Mouse (Mus musculus) forebrain, embryonic 16.5 days (tissue): ENCODE measurements around the gene Crtap. TPM values are rescaled to one million over a fixed set of nuclear protein-coding genes. Genes with fewer than 3 reads are reported as not detected.

Experiments
- ATAC-seq: fragments of 200-750 bp; cut with Nextera tagmentation; 2 replicates; pipeline ENCODE4 v1.8.0; 2017; ENCODE audit warnings: mild to moderate bottlenecking, moderate library complexity
- H3K27ac ChIP-seq: fragments of 300-500 bp; sonication (generic); 2 replicates; pipeline ENCODE4 v1.5.1; 2014; ENCODE audit warnings: low read length, control low read depth
- H3K27me3 ChIP-seq: fragments of 300-500 bp; sonication (generic); replicated peaks from 2 replicates; pipeline ENCODE4 v1.6.1; 2014; ENCODE audit warnings: low read length; ENCODE audit not compliant: control insufficient read depth, insufficient read depth
- H3K36me3 ChIP-seq: fragments of 300-500 bp; sonication (generic); 2 replicates; pipeline ENCODE4 v1.6.1; 2014; ENCODE audit not compliant: control insufficient read depth, insufficient read depth
- H3K4me1 ChIP-seq: fragments of 300-500 bp; sonication (generic); replicated peaks from 2 replicates; pipeline ENCODE4 v1.6.1; 2014; ENCODE audit warnings: low read length; ENCODE audit not compliant: control insufficient read depth, insufficient read depth
- H3K4me2 ChIP-seq: fragments of 300-500 bp; sonication (generic); 2 replicates; pipeline ENCODE4 v1.6.1; 2014; ENCODE audit warnings: mild to moderate bottlenecking, low read length, control low read depth
- H3K4me3 ChIP-seq: fragments of 300-500 bp; sonication (generic); replicated peaks from 2 replicates; pipeline ENCODE4 v1.5.1; 2014; ENCODE audit warnings: mild to moderate bottlenecking, low read length, control low read depth
- H3K9ac ChIP-seq: fragments of 300-500 bp; sonication (generic); replicated peaks from 2 replicates; pipeline ENCODE4 v1.6.1; 2014; ENCODE audit warnings: low read depth, low read length, control low read depth
- H3K9me3 ChIP-seq: fragments of 300-500 bp; sonication (generic); 2 replicates; pipeline ENCODE4 v1.6.1; 2016; ENCODE audit warnings: low read length; ENCODE audit not compliant: control insufficient read depth
- WGBS: fragments of 180-500 bp; shearing (Covaris S2); extraction: QIAGEN DNeasy Blood & Tissue Kit; methylation state at CpG from one replicate; pipeline ENCODE4 v1.1.7; 2014; 5-methylcytosine and 5-hydroxymethylcytosine counted together
- polyA plus RNA-seq: library from polyadenylated mRNA; unstranded; fragments of >200 nt; fragmentation: Nextera tagmentation; extraction: Ambion mirVana; gene quantifications from 2 replicates; pipeline ENCODE4 v1.2.1, GENCODE M21; 2015

Crtap gene
- polyA plus RNA-seq, 1 experiment from 2014 or later: 19.9 TPM

- no peak for ATAC-seq
- WGBS: 90% methylated on average over 8 of the region's 8 CpGs
- Histone ChIP-seq H3K4me3 (no peak overlapping the region), H3K36me3 (no peaks in the 10 kb centered on the region), H3K9ac (no peak overlapping the region), H3K4me1 (0 out of 2 replicates have a peak, but pooled peaks cover 3% of the 10 kb centered on the region), H3K4me2 (no peak overlapping the region), H3K9me3 (no peaks in the 10 kb centered on the region), H3K27me3 (no peaks in the 10 kb centered on the region), H3K27ac (no peak overlapping the region)
Observed at GRCm38 (mm10) chr9:114388288-114388687, 2.2 kb downstream of the Crtap start.

GRCm38 (mm10) chr9:114387086-114387485 lies 3.4 kb downstream of the Crtap start:
- Histone ChIP-seq H3K27me3 (no peaks in the 10 kb centered on the region), H3K4me3 (no peak overlapping the region), H3K27ac (no peak overlapping the region), H3K36me3 (no peaks in the 10 kb centered on the region), H3K4me1 (0 out of 2 replicates have a peak, but pooled peaks cover 3% of the 10 kb centered on the region), H3K9me3 (no peaks in the 10 kb centered on the region), H3K4me2 (no peak overlapping the region), H3K9ac (no peak overlapping the region)
- ATAC-seq: no peak
- WGBS: 82% methylated on average over 6 of the region's 6 CpGs

GRCm38 (mm10) chr9:114385160-114385559 lies 5.3 kb downstream of the Crtap start:
- Histone ChIP-seq H3K4me1 (no peaks in the 10 kb centered on the region), H3K9me3 (no peaks in the 10 kb centered on the region), H3K36me3 (no peaks in the 10 kb centered on the region), H3K27ac (no peak overlapping the region), H3K4me2 (no peak overlapping the region), H3K9ac (no peak overlapping the region), H3K27me3 (no peaks in the 10 kb centered on the region), H3K4me3 (no peak overlapping the region)
- ATAC-seq: no peak
- WGBS: 98% methylated on average over 10 of the region's 10 CpGs

GRCm38 (mm10) chr9:114384691-114385090 lies 5.8 kb downstream of the Crtap start:
- Histone ChIP-seq H3K36me3 (no peaks in the 10 kb centered on the region), H3K9me3 (no peaks in the 10 kb centered on the region), H3K27me3 (no peaks in the 10 kb centered on the region), H3K4me1 (no peaks in the 10 kb centered on the region), H3K4me3 (no peak overlapping the region), H3K9ac (no peak overlapping the region), H3K4me2 (no peak overlapping the region), H3K27ac (no peak overlapping the region)
- 89% methylated on average over 24 of the region's 24 CpGs for WGBS
- ATAC-seq: no peak

GRCm38 (mm10) chr9:114382936-114383710 lies 7.4 kb downstream of the Crtap start:
- 91% methylated on average over 17 of the region's 17 CpGs for WGBS
- H3K27ac ChIP-seq: no peak overlapping the region
- no peaks in the 10 kb centered on the region for H3K4me1 ChIP-seq
- H3K36me3 ChIP-seq: no peaks in the 10 kb centered on the region
- no peak for ATAC-seq
- H3K4me2 ChIP-seq: no peak overlapping the region
- no peak overlapping the region for H3K4me3 ChIP-seq
- no peak overlapping the region for H3K9ac ChIP-seq
- no peaks in the 10 kb centered on the region for H3K27me3 ChIP-seq
- no peaks in the 10 kb centered on the region for H3K9me3 ChIP-seq

GRCm38 (mm10) chr9:114380881-114381733 lies 9.4 kb downstream of the Crtap start:
- no peak overlapping the region for H3K9ac ChIP-seq
- 70% methylated on average over 17 of the region's 17 CpGs for WGBS
- peak; percentile 78 for ATAC-seq
- H3K9me3 ChIP-seq: no peaks in the 10 kb centered on the region
- H3K4me1 ChIP-seq: no peaks in the 10 kb centered on the region
- no peaks in the 10 kb centered on the region for H3K27me3 ChIP-seq
- H3K27ac ChIP-seq: no peak overlapping the region
- no peaks in the 10 kb centered on the region for H3K36me3 ChIP-seq
- H3K4me3 ChIP-seq: no peak overlapping the region
- no peak overlapping the region for H3K4me2 ChIP-seq

GRCm38 (mm10) chr9:114379871-114380270 lies 10.6 kb downstream of the Crtap start:
- Histone ChIP-seq H3K4me3 (no peak overlapping the region), H3K4me1 (no peaks in the 10 kb centered on the region), H3K9ac (no peak overlapping the region), H3K36me3 (no peaks in the 10 kb centered on the region), H3K4me2 (no peak overlapping the region), H3K27ac (no peak overlapping the region), H3K27me3 (no peaks in the 10 kb centered on the region), H3K9me3 (no peaks in the 10 kb centered on the region)
- 94% methylated on average over 12 of the region's 12 CpGs for WGBS
- no peak for ATAC-seq

GRCm38 (mm10) chr9:114377168-114377567 lies 13.3 kb downstream of the Crtap start:
- 96% methylated on average over 10 of the region's 10 CpGs for WGBS
- no peaks in the 10 kb centered on the region for H3K9me3 ChIP-seq
- no peak overlapping the region for H3K9ac ChIP-seq
- H3K4me1 ChIP-seq: no peaks in the 10 kb centered on the region
- no peak overlapping the region for H3K4me3 ChIP-seq
- no peaks in the 10 kb centered on the region for H3K27me3 ChIP-seq
- no peak overlapping the region for H3K4me2 ChIP-seq
- no peaks in the 10 kb centered on the region for H3K36me3 ChIP-seq
- H3K27ac ChIP-seq: no peak overlapping the region
- ATAC-seq: no peak

GRCm38 (mm10) chr9:114375276-114375962 lies 15.1 kb downstream of the Crtap start:
- Histone ChIP-seq H3K9ac (no peak overlapping the region), H3K4me1 (no peaks in the 10 kb centered on the region)

More at GRCm38 (mm10) chr9:114375276-114375962, 15.1 kb downstream of the Crtap start:
- 89% methylated on average over 10 of the region's 10 CpGs for WGBS
- Histone ChIP-seq H3K36me3 (no peaks in the 10 kb centered on the region), H3K4me3 (no peak overlapping the region), H3K27me3 (no peaks in the 10 kb centered on the region), H3K27ac (no peak overlapping the region), H3K9me3 (no peaks in the 10 kb centered on the region), H3K4me2 (no peak overlapping the region)
- no peak for ATAC-seq
